Mouse (Mus musculus) midbrain, embryonic 16.5 days (tissue): ENCODE results near the gene P2ry13. TPM values are rescaled to one million over a fixed set of nuclear protein-coding genes. Genes with fewer than 3 reads are reported as not detected.

Experiments used
- ATAC-seq: fragments of 200-750 bp; cut with Nextera tagmentation; 2 replicates; pipeline ENCODE4 v1.8.0; 2017; ENCODE audit warnings: moderate TSS enrichment
- H3K27ac ChIP-seq: fragments of 300-500 bp; sonication (generic); 2 replicates; pipeline ENCODE4 v1.5.1; 2014; ENCODE audit warnings: mild to moderate bottlenecking, low read length, mixed read lengths
- H3K27me3 ChIP-seq: fragments of 300-500 bp; sonication (generic); 2 replicates; pipeline ENCODE4 v1.6.1; 2014; ENCODE audit warnings: low read depth, low read length, mixed read lengths; ENCODE audit not compliant: control insufficient read depth, insufficient read depth
- H3K36me3 ChIP-seq: fragments of 300-500 bp; sonication (generic); 2 replicates; pipeline ENCODE4 v1.6.1; 2014; ENCODE audit warnings: mild to moderate bottlenecking, low read length, moderate library complexity, mixed read lengths; ENCODE audit not compliant: control insufficient read depth, insufficient read depth
- H3K4me1 ChIP-seq: fragments of 300-500 bp; sonication (generic); 2 replicates; pipeline ENCODE4 v1.6.1; 2014; ENCODE audit warnings: mild to moderate bottlenecking, low read length, mixed read lengths; ENCODE audit not compliant: control insufficient read depth, insufficient read depth
- H3K4me2 ChIP-seq: fragments of 300-500 bp; sonication (generic); 2 replicates; pipeline ENCODE4 v1.6.1; 2014; ENCODE audit warnings: mild to moderate bottlenecking, low read length, mixed read lengths
- H3K4me3 ChIP-seq: fragments of 300-500 bp; sonication (generic); 2 replicates; pipeline ENCODE4 v1.5.1; 2014; ENCODE audit warnings: low read depth, mild to moderate bottlenecking, low read length, moderate library complexity, mixed read lengths
- H3K9ac ChIP-seq: fragments of 300-500 bp; sonication (generic); 2 replicates; pipeline ENCODE4 v1.6.1; 2014; ENCODE audit warnings: low read depth, low read length, mixed read lengths
- H3K9me3 ChIP-seq: fragments of 300-500 bp; sonication (generic); replicated peaks from 2 replicates; pipeline ENCODE4 v1.6.1; 2014; ENCODE audit warnings: mild to moderate bottlenecking, low read length, mixed read lengths; ENCODE audit not compliant: control insufficient read depth, poor library complexity, severe bottlenecking
- WGBS: fragments of 180-500 bp; shearing (Covaris S2); extraction: QIAGEN DNeasy Blood & Tissue Kit; methylation state at CpG from one replicate; pipeline ENCODE4 v1.1.7; 2014; 5-methylcytosine and 5-hydroxymethylcytosine counted together
- polyA plus RNA-seq: library from polyadenylated mRNA; unstranded; fragments of >200 nt; fragmentation: Nextera tagmentation; extraction: Ambion mirVana; gene quantifications from 2 replicates; pipeline ENCODE4 v1.2.1, GENCODE M21; 2015

P2ry13 gene
- polyA plus RNA-seq, 1 experiment from 2014 or later = 1.2 TPM

DNA sequence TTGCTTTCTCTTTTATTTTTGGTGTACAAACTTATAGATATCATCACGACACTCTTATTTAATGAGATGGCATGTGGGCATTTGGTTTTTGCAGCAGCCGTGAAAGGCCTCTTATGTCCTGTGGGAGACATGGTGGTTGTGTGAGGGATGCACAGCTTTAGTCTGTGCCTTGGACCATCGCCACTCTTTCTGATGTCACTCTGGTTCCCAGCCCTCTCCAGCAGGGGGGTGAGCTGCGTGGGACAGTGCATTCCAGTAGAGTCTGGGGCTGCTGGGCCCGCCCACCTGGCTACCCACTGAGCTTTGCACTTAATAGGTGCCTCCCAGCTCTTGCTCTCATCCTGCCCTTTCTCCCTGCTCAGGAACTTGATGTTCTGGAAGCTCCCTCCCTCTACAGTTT, 29.5 kb downstream of the P2ry13 start:
- Histone ChIP-seq H3K36me3 (no peaks in the 10 kb centered on the region), H3K9ac (no peak overlapping the region), H3K4me3 (no peak overlapping the region), H3K4me1 (no peaks in the 10 kb centered on the region), H3K27ac (no peak overlapping the region), H3K27me3 (no peaks in the 10 kb centered on the region), H3K4me2 (no peak overlapping the region), H3K9me3 (no peaks in the 10 kb centered on the region)
- WGBS = 76% methylated on average over 5 of the region's 5 CpGs
- no peak for ATAC-seq

DNA sequence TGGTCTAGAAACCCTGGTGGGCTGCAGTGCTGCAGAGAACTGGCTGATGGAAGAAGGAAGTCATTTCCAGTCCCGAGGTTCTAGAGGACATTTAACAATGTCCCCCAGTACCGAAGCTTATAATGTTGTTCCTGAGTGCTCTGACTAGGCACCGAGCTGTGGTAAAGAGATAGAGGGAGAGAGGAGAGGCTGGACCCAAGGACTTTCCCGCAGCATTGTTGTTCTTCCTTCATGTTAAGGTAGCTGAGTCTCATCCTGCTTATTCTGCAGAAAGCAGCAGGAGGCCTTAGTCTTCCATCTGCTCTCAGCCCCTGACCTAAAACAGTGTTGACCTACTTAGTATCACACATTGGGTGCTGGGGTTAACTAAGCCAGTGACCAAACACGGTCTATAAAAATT, 33.8 kb downstream of the P2ry13 start:
- H3K36me3 ChIP-seq = no peaks in the 10 kb centered on the region
- no peak overlapping the region for H3K9ac ChIP-seq
- H3K27me3 ChIP-seq = no peaks in the 10 kb centered on the region
- no peaks in the 10 kb centered on the region for H3K9me3 ChIP-seq
- ATAC-seq = no peak
- no peaks in the 10 kb centered on the region for H3K4me1 ChIP-seq
- H3K4me2 ChIP-seq = no peak overlapping the region
- H3K27ac ChIP-seq = no peak overlapping the region
- no peak overlapping the region for H3K4me3 ChIP-seq
- 70% methylated on average over 5 of the region's 5 CpGs for WGBS

DNA sequence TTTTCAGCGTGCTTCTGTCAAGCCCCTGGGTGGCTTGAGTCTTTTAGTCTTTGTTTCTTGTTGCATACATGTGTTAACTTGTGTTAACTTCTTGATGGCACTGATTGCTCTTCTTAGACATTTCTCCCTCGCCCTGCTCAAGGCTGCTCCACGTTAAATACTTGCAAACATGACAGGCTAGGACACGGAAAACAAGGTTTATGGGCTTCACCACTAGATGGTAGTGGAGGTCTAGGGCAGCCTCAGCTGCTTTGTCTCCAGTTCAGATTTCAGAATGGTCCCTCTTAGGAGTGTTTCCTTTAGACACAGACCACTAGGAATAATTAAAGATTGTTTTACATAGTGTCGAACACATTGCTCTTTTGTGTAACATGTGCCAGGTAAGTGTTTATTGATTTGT, 35.4 kb downstream of the P2ry13 start:
- H3K4me1 ChIP-seq = no peaks in the 10 kb centered on the region
- H3K36me3 ChIP-seq = no peaks in the 10 kb centered on the region
- peak; percentile 87 for ATAC-seq
- H3K9me3 ChIP-seq = no peaks in the 10 kb centered on the region
- H3K4me2 ChIP-seq = no peak overlapping the region
- WGBS = 41% methylated on average over 5 of the region's 5 CpGs
- H3K27ac ChIP-seq = no peak overlapping the region
- no peaks in the 10 kb centered on the region for H3K27me3 ChIP-seq
- no peak overlapping the region for H3K4me3 ChIP-seq
- no peak overlapping the region for H3K9ac ChIP-seq

DNA sequence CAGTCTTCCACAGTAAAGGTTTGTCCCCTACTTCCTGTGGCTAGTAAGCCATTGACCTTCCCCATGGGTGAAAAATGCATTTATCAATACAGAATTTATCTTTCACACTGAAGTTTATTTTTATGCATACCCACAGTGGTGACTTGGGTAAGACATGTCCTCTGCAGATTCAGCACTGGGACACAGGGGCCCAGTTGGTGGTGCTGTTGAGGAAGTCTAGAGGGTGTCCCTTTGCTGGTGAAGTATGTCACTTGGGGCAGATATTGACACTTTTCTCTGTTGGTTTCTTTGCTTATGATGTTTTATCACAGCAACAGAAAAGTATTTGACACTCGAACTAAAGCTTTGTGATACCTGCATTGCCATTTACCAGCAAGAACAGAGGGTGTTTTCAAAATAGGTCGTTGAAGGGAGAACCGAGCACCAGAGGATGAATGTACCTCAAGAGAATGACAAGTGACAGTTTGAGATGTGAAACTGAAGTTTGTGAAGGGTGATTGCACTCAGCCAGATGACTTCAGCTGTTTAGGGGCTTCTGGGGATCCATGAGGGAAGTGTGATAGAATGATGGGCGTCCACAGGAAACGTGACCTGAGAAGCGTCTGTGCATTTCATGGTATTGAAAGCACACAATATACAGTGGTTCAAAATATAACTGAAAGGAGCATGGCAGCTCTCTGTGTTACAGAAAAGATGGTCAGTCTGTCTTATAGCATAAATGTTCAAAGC, 36.1 kb downstream of the P2ry13 start:
- Histone ChIP-seq H3K9ac (no peak overlapping the region), H3K4me3 (no peak overlapping the region), H3K9me3 (no peaks in the 10 kb centered on the region), H3K4me2 (no peak overlapping the region), H3K27me3 (no peaks in the 10 kb centered on the region), H3K27ac (no peak overlapping the region), H3K4me1 (no peaks in the 10 kb centered on the region), H3K36me3 (no peaks in the 10 kb centered on the region)
- WGBS = 88% methylated on average over 6 of the region's 6 CpGs
- no peak for ATAC-seq

DNA sequence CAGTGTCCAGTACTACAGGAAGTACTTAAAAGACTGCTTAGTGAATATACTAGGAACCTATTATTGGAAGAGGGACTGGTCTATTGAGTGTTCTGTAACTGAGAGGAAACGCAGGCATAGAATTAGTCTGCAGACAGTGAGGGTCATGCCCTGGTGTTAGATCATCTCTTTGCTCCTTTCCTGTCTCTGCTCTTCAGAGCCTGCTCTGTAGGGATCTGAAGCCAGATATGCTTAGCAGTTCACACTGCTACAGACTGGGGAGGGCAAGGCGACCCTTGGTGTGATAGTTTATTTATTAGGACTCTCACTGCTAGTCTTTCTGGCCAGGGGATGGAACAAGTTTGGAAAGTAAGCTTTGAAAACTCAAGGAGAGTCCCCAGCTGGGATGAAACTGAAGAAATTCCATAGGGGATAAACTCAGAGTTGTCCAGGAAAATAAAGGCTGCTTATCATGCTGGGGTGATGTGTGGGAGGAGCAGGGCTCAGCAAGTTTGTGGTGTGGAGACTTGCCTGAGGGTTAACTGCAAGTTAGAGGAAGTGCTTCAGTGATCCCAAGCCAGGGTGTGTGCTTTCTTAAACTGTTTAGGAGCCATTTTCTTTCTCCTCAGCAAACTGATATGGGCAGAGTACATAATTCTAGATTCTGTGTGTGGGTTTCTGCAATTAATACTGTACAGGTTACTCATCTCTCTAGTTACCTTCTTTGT, 40.6 kb downstream of the P2ry13 start:
- no peak overlapping the region for H3K4me3 ChIP-seq
- H3K4me1 ChIP-seq = no peaks in the 10 kb centered on the region
- H3K9ac ChIP-seq = no peak overlapping the region
- H3K36me3 ChIP-seq = no peaks in the 10 kb centered on the region
- 62% methylated on average over 2 of the region's 2 CpGs for WGBS
- no peak for ATAC-seq
- H3K27ac ChIP-seq = no peak overlapping the region
- H3K9me3 ChIP-seq = no peaks in the 10 kb centered on the region
- H3K4me2 ChIP-seq = no peak overlapping the region
- H3K27me3 ChIP-seq = no peaks in the 10 kb centered on the region

DNA sequence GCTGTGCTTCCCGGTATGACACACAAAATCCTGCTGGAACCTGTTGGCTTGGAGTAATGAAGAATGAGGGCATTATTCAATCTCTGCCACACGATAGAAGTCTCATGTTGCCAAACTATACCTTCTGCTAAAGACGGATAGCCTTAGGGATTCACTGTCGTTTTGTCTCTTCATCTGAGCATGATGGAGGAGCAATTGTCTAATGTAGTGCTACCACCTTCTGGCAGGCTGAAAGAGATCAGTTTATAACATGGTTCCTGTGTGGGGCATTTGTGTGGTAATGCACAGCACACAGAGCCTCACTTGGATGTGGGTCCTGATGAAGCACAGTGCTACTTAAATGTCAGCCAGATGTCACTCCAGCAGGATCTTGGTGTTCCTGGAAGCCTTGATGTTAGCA, 41.5 kb downstream of the P2ry13 start:
- no peak overlapping the region for H3K4me3 ChIP-seq
- no peak overlapping the region for H3K4me2 ChIP-seq
- H3K4me1 ChIP-seq = no peaks in the 10 kb centered on the region
- H3K9me3 ChIP-seq = no peaks in the 10 kb centered on the region
- ATAC-seq = no peak
- H3K27me3 ChIP-seq = no peaks in the 10 kb centered on the region
- WGBS = 84% methylated on average over 4 of the region's 4 CpGs
- no peaks in the 10 kb centered on the region for H3K36me3 ChIP-seq
- H3K9ac ChIP-seq = no peak overlapping the region
- no peak overlapping the region for H3K27ac ChIP-seq

DNA sequence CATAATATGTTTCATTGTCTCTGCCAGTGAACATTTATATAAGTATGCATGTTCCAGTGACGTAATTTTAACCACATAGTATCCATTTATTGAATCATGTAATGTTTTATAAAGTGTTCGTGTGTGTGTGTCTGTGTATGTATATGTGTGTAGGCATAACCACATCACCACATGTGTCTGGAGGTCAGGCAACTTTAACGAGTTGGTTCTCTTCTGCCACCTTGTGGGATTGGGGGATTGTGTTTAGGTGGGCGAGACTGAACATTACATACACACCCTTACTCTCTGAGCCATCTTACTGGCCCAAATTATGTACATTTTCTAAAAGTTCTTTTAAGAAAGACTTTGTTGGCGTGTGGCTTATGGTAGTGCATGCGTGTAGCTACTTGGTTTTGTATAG, 42.2 kb downstream of the P2ry13 start:
- no peak for ATAC-seq
- Histone ChIP-seq H3K27me3 (no peaks in the 10 kb centered on the region), H3K4me3 (no peak overlapping the region), H3K36me3 (no peaks in the 10 kb centered on the region), H3K9me3 (no peaks in the 10 kb centered on the region), H3K9ac (no peak overlapping the region), H3K27ac (no peak overlapping the region), H3K4me1 (no peaks in the 10 kb centered on the region), H3K4me2 (no peak overlapping the region)
- WGBS = 94% methylated on average over 6 of the region's 6 CpGs

DNA sequence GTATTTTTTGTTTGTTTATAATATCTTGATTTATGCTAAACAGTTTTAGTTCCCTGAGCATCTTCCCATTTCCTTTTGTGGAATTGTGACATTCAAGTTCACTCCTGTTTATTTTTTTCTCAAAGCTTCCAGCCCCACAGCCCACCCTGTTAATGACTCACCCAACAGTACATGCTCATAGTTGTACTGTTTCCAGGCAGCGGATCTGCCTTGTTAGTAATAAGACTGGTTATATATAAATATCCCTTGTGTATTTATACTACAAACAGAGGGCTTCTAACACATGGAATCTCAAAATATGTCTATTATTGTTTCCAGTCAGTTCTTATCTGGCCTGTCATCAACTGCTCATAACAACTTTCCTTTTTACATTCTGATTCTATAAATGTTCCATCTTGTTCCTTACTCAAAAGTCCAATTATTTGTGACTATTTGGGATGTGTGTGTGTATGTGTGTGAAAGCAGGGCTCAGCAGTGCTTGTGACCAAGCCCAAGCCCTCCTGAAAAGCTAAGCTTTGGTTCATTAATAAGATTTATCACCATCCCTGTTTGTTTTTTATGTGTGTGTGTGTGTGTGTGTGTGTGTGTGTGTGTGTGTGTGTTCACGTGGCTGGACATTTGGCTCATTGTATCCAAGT, 43.1 kb downstream of the P2ry13 start:
- no peak overlapping the region for H3K4me2 ChIP-seq
- WGBS = 94% methylated on average over 2 of the region's 2 CpGs
- H3K27ac ChIP-seq = no peak overlapping the region
- no peak overlapping the region for H3K9ac ChIP-seq
- no peaks in the 10 kb centered on the region for H3K4me1 ChIP-seq
- no peaks in the 10 kb centered on the region for H3K36me3 ChIP-seq
- ATAC-seq = no peak
- H3K4me3 ChIP-seq = no peak overlapping the region
- H3K27me3 ChIP-seq = no peaks in the 10 kb centered on the region
- no peaks in the 10 kb centered on the region for H3K9me3 ChIP-seq

DNA sequence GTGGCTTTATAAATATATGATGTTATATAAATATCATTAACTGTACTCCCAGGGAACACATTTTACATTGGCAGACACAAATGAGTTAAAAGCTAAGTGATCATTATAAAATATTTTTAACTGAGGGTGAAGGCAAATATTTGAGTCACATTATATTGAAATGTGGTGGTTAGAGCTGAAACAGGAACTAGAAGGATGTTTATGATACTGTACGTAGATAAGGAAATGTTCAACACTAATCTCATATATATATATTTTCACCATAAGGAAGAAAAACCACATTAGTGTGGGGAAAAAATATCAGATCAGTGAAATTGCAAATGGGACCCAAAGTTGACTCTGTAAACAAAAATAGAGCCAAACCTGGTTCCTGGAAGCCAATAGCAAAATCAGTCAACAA, 50.2 kb downstream of the P2ry13 start:
- Histone ChIP-seq H3K27me3 (no peaks in the 10 kb centered on the region), H3K9me3 (no peaks in the 10 kb centered on the region), H3K4me3 (no peak overlapping the region), H3K4me2 (no peak overlapping the region), H3K36me3 (no peaks in the 10 kb centered on the region), H3K4me1 (no peaks in the 10 kb centered on the region), H3K27ac (no peak overlapping the region), H3K9ac (no peak overlapping the region)
- no peak for ATAC-seq
- 94% methylated on average over 1 of the region's 1 CpGs for WGBS
